Mouse (Mus musculus) erythroblast, embryonic 14.5 days (primary cell): Measurements from ENCODE around the gene Musk.

Source experiments
- GATA1 ChIP-seq: IDR thresholded peaks from 2 replicates; pipeline ENCODE4 v1.6.1; 2012; ENCODE audit warnings: low read length, inconsistent platforms, mixed read lengths
- TAL1 ChIP-seq: IDR thresholded peaks from 3 replicates; pipeline ENCODE4 v1.6.1; 2012; ENCODE audit warnings: low read length, inconsistent platforms, mixed read lengths

DNA sequence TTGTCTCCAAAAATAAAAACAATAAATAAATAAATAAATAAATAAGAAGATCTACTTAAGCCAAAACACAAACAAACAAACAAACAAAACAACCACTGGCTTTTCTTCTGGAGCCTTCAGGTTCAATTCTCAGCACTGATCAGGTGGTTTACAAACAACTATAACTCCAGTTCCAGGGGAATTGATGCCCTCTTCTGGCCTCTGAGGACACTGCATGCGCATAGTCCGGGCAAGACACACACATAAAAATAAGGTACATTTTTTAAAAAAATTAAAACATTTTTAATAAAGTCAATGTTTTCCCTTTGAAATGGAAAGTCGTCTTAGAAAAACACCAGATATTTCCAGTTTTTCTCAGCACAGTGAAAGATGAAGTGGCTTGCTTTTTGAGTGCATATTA, 33.4 kb upstream of the Musk start:
- TF ChIP-seq TAL1, result no peak
- no peak for TF ChIP-seq GATA1
